Mouse (Mus musculus): ENCODE data around the gene Cdh4. TPM values are rescaled to one million over a fixed set of nuclear protein-coding genes. Genes with fewer than 3 reads are reported as not detected.
A peak's percentile ranks its signal among the peaks of the same experiment; 100 is the strongest.

Gene Cdh4
- total and polyA plus RNA-seq, 2 experiments from 2014 or later: 0.51 to 2.1 TPM

- 60% methylated on average over 9 of the region's 9 CpGs for WGBS
Measured at GRCm38 (mm10) chr2:179877551-179878215, 435.5 kb downstream of the Cdh4 start.

GRCm38 (mm10) chr2:179884561-179884960, 442.3 kb downstream of the Cdh4 start:
- H3K27ac ChIP-seq (ENCODE audit: low read depth): no peak overlapping the region
- 28% methylated on average over 7 of the region's 7 CpGs for WGBS
- H3K36me3 ChIP-seq (replicated peaks; ENCODE audit: control insufficient read depth, insufficient read depth, low read length): no peaks in the 10 kb centered on the region
- no peaks in the 10 kb centered on the region for H3K4me1 ChIP-seq (ENCODE audit: control insufficient read depth, insufficient read depth)
- no peak for TF ChIP-seq CTCF (IDR thresholded peaks at IDR 0.05; ENCODE audit: low read depth)
- no peak for TF ChIP-seq EP300 (IDR thresholded peaks at IDR 0.05; ENCODE audit: low read depth)
- H3K4me2 ChIP-seq (ENCODE audit: low read depth, low read length): no peak overlapping the region
- no peaks in the 10 kb centered on the region for H3K27me3 ChIP-seq (ENCODE audit: control insufficient read depth, insufficient read depth, low read length)
- DNase-seq (ENCODE audit: low spot score) (no peak), ATAC-seq (ENCODE audit: insufficient read depth, low read depth) (no peak)
- no peaks in the 10 kb centered on the region for H3K9me3 ChIP-seq (replicated peaks; ENCODE audit: control insufficient read depth, low read length)
- H3K9ac ChIP-seq (replicated peaks; ENCODE audit: low read depth, low read length): no peak overlapping the region
- no peak overlapping the region for H3K4me3 ChIP-seq (ENCODE audit: low read depth, low read length)

More at GRCm38 (mm10) chr2:179877551-179878215, 435.5 kb downstream of the Cdh4 start:
- no peak overlapping the region for H3K4me3 ChIP-seq (ENCODE audit: low read depth, low read length)
- no peak overlapping the region for H3K4me2 ChIP-seq (ENCODE audit: low read depth, low read length)
- no peaks in the 10 kb centered on the region for H3K36me3 ChIP-seq (replicated peaks; ENCODE audit: control insufficient read depth, insufficient read depth, low read length)
- peak; percentile 53 for TF ChIP-seq CTCF (IDR thresholded peaks at IDR 0.05; ENCODE audit: low read depth)
- no peak for TF ChIP-seq EP300 (IDR thresholded peaks at IDR 0.05; ENCODE audit: low read depth)
- H3K9ac ChIP-seq (replicated peaks; ENCODE audit: low read depth, low read length): no peak overlapping the region
- H3K9me3 ChIP-seq (replicated peaks; ENCODE audit: control insufficient read depth, low read length): no peaks in the 10 kb centered on the region
- ATAC-seq (ENCODE audit: insufficient read depth, low read depth): no peak
- DNase-seq (ENCODE audit: low spot score): no peak
- no peaks in the 10 kb centered on the region for H3K4me1 ChIP-seq (ENCODE audit: control insufficient read depth, insufficient read depth)
- H3K27me3 ChIP-seq (ENCODE audit: control insufficient read depth, insufficient read depth, low read length): no peaks in the 10 kb centered on the region
- H3K27ac ChIP-seq (ENCODE audit: low read depth): no peak overlapping the region

GRCm38 (mm10) chr2:179891048-179891447, 448.8 kb downstream of the Cdh4 start:
- H3K4me3 ChIP-seq (ENCODE audit: low read depth, low read length): no peak overlapping the region
- DNase-seq (ENCODE audit: low spot score) (no peak), ATAC-seq (ENCODE audit: insufficient read depth, low read depth) (no peak)
- H3K27me3 ChIP-seq (ENCODE audit: control insufficient read depth, insufficient read depth, low read length): no peaks in the 10 kb centered on the region
- H3K4me2 ChIP-seq (ENCODE audit: low read depth, low read length): no peak overlapping the region
- WGBS: 55% methylated on average over 3 of the region's 3 CpGs
- no peaks in the 10 kb centered on the region for H3K36me3 ChIP-seq (replicated peaks; ENCODE audit: control insufficient read depth, insufficient read depth, low read length)
- no peaks in the 10 kb centered on the region for H3K9me3 ChIP-seq (replicated peaks; ENCODE audit: control insufficient read depth, low read length)
- TF ChIP-seq CTCF (IDR thresholded peaks at IDR 0.05; ENCODE audit: low read depth) (no peak), EP300 (IDR thresholded peaks at IDR 0.05; ENCODE audit: low read depth) (no peak)
- H3K27ac ChIP-seq (ENCODE audit: low read depth): no peak overlapping the region
- no peaks in the 10 kb centered on the region for H3K4me1 ChIP-seq (ENCODE audit: control insufficient read depth, insufficient read depth)
- H3K9ac ChIP-seq (replicated peaks; ENCODE audit: low read depth, low read length): no peak overlapping the region

- Histone ChIP-seq H3K4me2 (ENCODE audit: low read depth, low read length) (no peak overlapping the region), H3K9ac (replicated peaks; ENCODE audit: low read depth, low read length) (no peak overlapping the region), H3K9me3 (replicated peaks; ENCODE audit: control insufficient read depth, low read length) (no peaks in the 10 kb centered on the region), H3K4me3 (ENCODE audit: low read depth, low read length) (no peak overlapping the region), H3K27me3 (ENCODE audit: control insufficient read depth, insufficient read depth, low read length) (no peaks in the 10 kb centered on the region), H3K36me3 (replicated peaks; ENCODE audit: control insufficient read depth, insufficient read depth, low read length) (no peaks in the 10 kb centered on the region), H3K4me1 (ENCODE audit: control insufficient read depth, insufficient read depth) (no peaks in the 10 kb centered on the region), H3K27ac (ENCODE audit: low read depth) (no peak overlapping the region)
- DNase-seq (ENCODE audit: low spot score) (no peak), ATAC-seq (ENCODE audit: insufficient read depth, low read depth) (no peak)
- WGBS: 54% methylated on average over 2 of the region's 2 CpGs
- TF ChIP-seq EP300 (IDR thresholded peaks at IDR 0.05; ENCODE audit: low read depth): no peak
Measured at GRCm38 (mm10) chr2:179896949-179897348, 454.7 kb downstream of the Cdh4 start.

- TF ChIP-seq EP300 (IDR thresholded peaks at IDR 0.05; ENCODE audit: low read depth): no peak
- no peak for TF ChIP-seq CTCF (IDR thresholded peaks at IDR 0.05; ENCODE audit: low read depth)
- Histone ChIP-seq H3K4me3 (ENCODE audit: low read depth, low read length) (no peak overlapping the region), H3K27ac (ENCODE audit: low read depth) (no peak overlapping the region), H3K9ac (replicated peaks; ENCODE audit: low read depth, low read length) (no peak overlapping the region), H3K4me1 (ENCODE audit: control insufficient read depth, insufficient read depth) (no peaks in the 10 kb centered on the region), H3K27me3 (ENCODE audit: control insufficient read depth, insufficient read depth, low read length) (no peaks in the 10 kb centered on the region), H3K36me3 (replicated peaks; ENCODE audit: control insufficient read depth, insufficient read depth, low read length) (peaks cover 53% of the 10 kb centered on the region), H3K4me2 (ENCODE audit: low read depth, low read length) (no peak overlapping the region), H3K9me3 (replicated peaks; ENCODE audit: control insufficient read depth, low read length) (no peaks in the 10 kb centered on the region)
- no peak for ATAC-seq (ENCODE audit: insufficient read depth, low read depth)
- no peak for DNase-seq (ENCODE audit: low spot score)
- 77% methylated on average over 12 of the region's 12 CpGs for WGBS
Measured at GRCm38 (mm10) chr2:179912911-179913310, 470.7 kb downstream of the Cdh4 start.

- Histone ChIP-seq H3K36me3 (replicated peaks; ENCODE audit: control insufficient read depth, insufficient read depth, low read length) (peaks cover 53% of the 10 kb centered on the region), H3K4me1 (ENCODE audit: control insufficient read depth, insufficient read depth) (no peaks in the 10 kb centered on the region), H3K9me3 (replicated peaks; ENCODE audit: control insufficient read depth, low read length) (no peaks in the 10 kb centered on the region), H3K4me2 (ENCODE audit: low read depth, low read length) (no peak overlapping the region), H3K27me3 (ENCODE audit: control insufficient read depth, insufficient read depth, low read length) (no peaks in the 10 kb centered on the region), H3K9ac (replicated peaks; ENCODE audit: low read depth, low read length) (no peak overlapping the region), H3K27ac (ENCODE audit: low read depth) (no peak overlapping the region), H3K4me3 (ENCODE audit: low read depth, low read length) (no peak overlapping the region)
- DNase-seq (ENCODE audit: low spot score): no peak
- 89% methylated on average over 15 of the region's 15 CpGs for WGBS
- TF ChIP-seq EP300 (IDR thresholded peaks at IDR 0.05; ENCODE audit: low read depth) (no peak), CTCF (IDR thresholded peaks at IDR 0.05; ENCODE audit: low read depth) (no peak)
- no peak for ATAC-seq (ENCODE audit: insufficient read depth, low read depth)
Measured at GRCm38 (mm10) chr2:179913349-179913748, 471.1 kb downstream of the Cdh4 start.

Data from heart, postnatal 0 days (tissue).